Mouse (Mus musculus) ES-Bruce4 (cell line): ENCODE data around the gene Trpc3.

Source experiments
- CTCF ChIP-seq: IDR thresholded peaks from one replicate; pipeline ENCODE4 v1.8.1; 2011; ENCODE audit warnings: low read depth, low read length
- POLR2A ChIP-seq: IDR thresholded peaks from one replicate; pipeline ENCODE4 v1.8.1; 2011; ENCODE audit warnings: low read length; ENCODE audit not compliant: insufficient read depth

DNA sequence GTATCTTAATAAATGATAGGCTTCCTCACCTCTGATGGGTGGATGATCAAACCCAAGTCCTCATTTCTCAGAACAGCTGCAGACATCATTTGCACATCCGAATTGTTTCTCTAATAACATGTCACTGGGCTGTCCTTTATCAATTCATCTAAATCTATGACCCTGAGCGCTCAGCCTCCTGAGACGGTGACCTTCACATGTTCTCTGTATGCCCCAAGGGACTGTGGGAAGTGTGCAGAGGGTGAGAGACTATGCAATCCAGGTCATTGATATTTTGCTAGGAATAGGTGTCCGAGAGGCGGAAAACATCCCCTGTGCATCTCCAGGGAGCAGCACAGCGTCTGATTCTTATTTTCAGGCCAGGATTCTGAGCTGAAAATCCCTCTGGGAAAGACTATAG, 22.2 kb downstream of the Trpc3 start:
- TF ChIP-seq POLR2A (no peak), CTCF (no peak)
